Mouse (Mus musculus) limb, embryonic 14.5 days (tissue): ENCODE measurements around the gene Dnaic1. TPM values are rescaled to one million over a fixed set of nuclear protein-coding genes. Genes with fewer than 3 reads are reported as not detected.
A peak's percentile ranks its signal among the peaks of the same experiment; 100 is the strongest.

Experiments
- ATAC-seq: fragments of 200-750 bp; cut with Nextera tagmentation; 2 replicates; pipeline ENCODE4 v1.8.0; 2017; ENCODE audit warnings: low read depth, moderate number of reproducible peaks, moderate TSS enrichment; ENCODE audit not compliant: low FRiP score
- DNase-seq: peaks from one replicate; pipeline ENCODE4 v3.0.0-alpha.2; 2015; ENCODE audit warnings: low spot score
- H3K27ac ChIP-seq: fragments of 300-500 bp; sonication (generic); replicated peaks from 2 replicates; pipeline ENCODE4 v1.5.1; 2014; ENCODE audit warnings: low read depth, mild to moderate bottlenecking, low read length, moderate library complexity, mixed read lengths
- H3K27me3 ChIP-seq: fragments of 300-500 bp; sonication (generic); 2 replicates; pipeline ENCODE4 v1.6.1; 2014; ENCODE audit warnings: low read length, mixed read lengths; ENCODE audit not compliant: control insufficient read depth, insufficient read depth
- H3K36me3 ChIP-seq: fragments of 300-500 bp; sonication (generic); 2 replicates; pipeline ENCODE4 v1.6.1; 2014; ENCODE audit warnings: mild to moderate bottlenecking, low read length, moderate library complexity, mixed read lengths; ENCODE audit not compliant: control insufficient read depth, insufficient read depth
- H3K4me1 ChIP-seq: fragments of 300-500 bp; sonication (generic); 2 replicates; pipeline ENCODE4 v1.6.1; 2014; ENCODE audit warnings: antibody characterized with exemption, low read length, mixed read lengths; ENCODE audit not compliant: control insufficient read depth, insufficient read depth
- H3K4me2 ChIP-seq: fragments of 300-500 bp; sonication (generic); replicated peaks from 2 replicates; pipeline ENCODE4 v1.6.1; 2014; ENCODE audit warnings: low read depth, mild to moderate bottlenecking, low read length, moderate library complexity; ENCODE audit not compliant: severe bottlenecking
- H3K4me3 ChIP-seq: fragments of 300-500 bp; sonication (generic); replicated peaks from 2 replicates; pipeline ENCODE4 v1.5.1; 2014; ENCODE audit warnings: low read length
- H3K9ac ChIP-seq: fragments of 300-500 bp; sonication (generic); 2 replicates; pipeline ENCODE4 v1.6.1; 2014; ENCODE audit warnings: mild to moderate bottlenecking, low read depth, low read length, moderate library complexity; ENCODE audit not compliant: severe bottlenecking
- H3K9me3 ChIP-seq: fragments of 300-500 bp; sonication (generic); 2 replicates; pipeline ENCODE4 v1.6.1; 2016; ENCODE audit warnings: low read length; ENCODE audit not compliant: control insufficient read depth
- POLR2A ChIP-seq: fragments of 200-500 bp; IDR thresholded peaks from 2 replicates; pipeline ENCODE4 v1.8.0; 2012; ENCODE audit warnings: inconsistent platforms, mild to moderate bottlenecking, moderate library complexity, borderline replicate concordance; ENCODE audit not compliant: insufficient read depth, insufficient read length; ENCODE audit errors: extremely low read depth
- WGBS: fragments of 180-500 bp; shearing (Covaris S2); extraction: QIAGEN DNeasy Blood & Tissue Kit; methylation state at CpG from one replicate; pipeline ENCODE4 v1.1.7; 2014; 5-methylcytosine and 5-hydroxymethylcytosine counted together
- polyA plus RNA-seq, 2 experiments: library from polyadenylated mRNA; depleted of rRNA in 1 of 2; stranded (reverse) in 1 of 2; unstranded in 1 of 2; fragments of >200 nt; fragmentation: Nextera tagmentation in 1 of 2; extraction: Ambion mirVana in 1 of 2; gene quantifications; 2 replicates each; pipeline versions ENCODE4 v1.2.1 to v1.2.3; 2012 to 2014

Dnaic1 gene
- polyA plus RNA-seq, 2 experiments: 0.67 to 0.78 TPM

GRCm38 (mm10) chr4:41648157-41648556 lies 78.6 kb downstream of the Dnaic1 start:
- no peaks in the 10 kb centered on the region for H3K9me3 ChIP-seq
- no peak for TF ChIP-seq POLR2A
- DNase-seq (no peak), ATAC-seq (no peak)
- no peak overlapping the region for H3K9ac ChIP-seq
- no peak overlapping the region for H3K4me3 ChIP-seq
- H3K4me2 ChIP-seq: no peak overlapping the region
- H3K27ac ChIP-seq: no peak overlapping the region
- no peaks in the 10 kb centered on the region for H3K27me3 ChIP-seq
- 58% methylated on average over 4 of the region's 4 CpGs for WGBS
- no peaks in the 10 kb centered on the region for H3K36me3 ChIP-seq
- no peaks in the 10 kb centered on the region for H3K4me1 ChIP-seq

GRCm38 (mm10) chr4:41648627-41649026 lies 79.1 kb downstream of the Dnaic1 start:
- Histone ChIP-seq H3K9me3 (no peaks in the 10 kb centered on the region), H3K27ac (no peak overlapping the region), H3K36me3 (no peaks in the 10 kb centered on the region), H3K4me1 (no peaks in the 10 kb centered on the region), H3K9ac (no peak overlapping the region), H3K27me3 (no peaks in the 10 kb centered on the region), H3K4me3 (no peak overlapping the region), H3K4me2 (no peak overlapping the region)
- no peak for ATAC-seq
- 66% methylated on average over 7 of the region's 7 CpGs for WGBS
- TF ChIP-seq POLR2A: no peak
- no peak for DNase-seq

DNA sequence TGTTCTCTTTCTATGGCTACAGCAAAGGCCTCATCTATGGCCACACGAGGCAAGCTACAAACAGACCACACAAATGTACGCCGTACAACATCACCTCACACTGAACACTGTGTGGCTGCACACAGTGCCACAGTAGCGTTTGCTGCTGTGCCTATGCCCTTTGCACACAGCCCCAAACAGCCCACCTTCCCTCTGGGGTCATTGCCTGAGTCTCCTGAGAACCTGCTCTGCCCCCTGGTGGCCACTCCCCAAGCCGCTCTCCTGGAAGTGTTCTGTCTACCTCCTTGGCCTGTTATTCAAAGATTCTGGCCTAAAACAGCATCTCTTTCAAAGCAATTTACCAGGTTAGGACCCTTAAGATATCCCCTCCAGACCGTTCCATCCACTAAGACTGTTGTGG lies 83.7 kb downstream of the Dnaic1 start:
- no peak overlapping the region for H3K9ac ChIP-seq
- no peak overlapping the region for H3K4me3 ChIP-seq
- no peaks in the 10 kb centered on the region for H3K4me1 ChIP-seq
- H3K27ac ChIP-seq: no peak overlapping the region
- H3K27me3 ChIP-seq: 0 out of 2 replicates have a peak, but pooled peaks cover 17% of the 10 kb centered on the region
- TF ChIP-seq POLR2A: no peak
- no peaks in the 10 kb centered on the region for H3K36me3 ChIP-seq
- no peaks in the 10 kb centered on the region for H3K9me3 ChIP-seq
- DNase-seq: peak; percentile 58
- no peak for ATAC-seq
- WGBS: 36% methylated on average over 6 of the region's 6 CpGs
- no peak overlapping the region for H3K4me2 ChIP-seq

DNA sequence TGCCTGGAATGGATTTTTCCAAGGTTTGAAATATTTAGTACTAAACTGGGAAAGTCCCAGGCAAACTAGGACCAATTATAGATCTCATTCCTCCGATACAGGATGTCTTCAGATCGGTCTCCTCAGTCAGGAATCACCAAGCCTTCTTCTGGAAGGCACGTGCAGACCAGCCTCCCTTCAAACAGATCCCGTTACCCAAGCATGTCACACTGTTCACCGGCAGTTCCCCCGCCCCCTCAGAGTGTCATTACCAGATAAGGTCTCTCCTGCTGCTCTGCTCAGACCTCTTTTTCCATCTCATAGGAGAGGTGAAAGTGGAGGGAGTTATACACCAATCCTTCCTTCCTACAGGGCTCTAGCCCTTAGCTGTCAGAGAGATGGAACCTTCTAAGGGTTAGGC lies 84.2 kb downstream of the Dnaic1 start:
- H3K4me2 ChIP-seq: no peak overlapping the region
- no peak overlapping the region for H3K27ac ChIP-seq
- no peak overlapping the region for H3K9ac ChIP-seq
- H3K27me3 ChIP-seq: 0 out of 2 replicates have a peak, but pooled peaks cover 17% of the 10 kb centered on the region
- peaks cover 2% of the 10 kb centered on the region for H3K4me1 ChIP-seq
- no peak overlapping the region for H3K4me3 ChIP-seq
- DNase-seq (no peak), ATAC-seq (no peak)
- WGBS: 59% methylated on average over 6 of the region's 6 CpGs
- no peak for TF ChIP-seq POLR2A
- H3K9me3 ChIP-seq: no peaks in the 10 kb centered on the region
- no peaks in the 10 kb centered on the region for H3K36me3 ChIP-seq

DNA sequence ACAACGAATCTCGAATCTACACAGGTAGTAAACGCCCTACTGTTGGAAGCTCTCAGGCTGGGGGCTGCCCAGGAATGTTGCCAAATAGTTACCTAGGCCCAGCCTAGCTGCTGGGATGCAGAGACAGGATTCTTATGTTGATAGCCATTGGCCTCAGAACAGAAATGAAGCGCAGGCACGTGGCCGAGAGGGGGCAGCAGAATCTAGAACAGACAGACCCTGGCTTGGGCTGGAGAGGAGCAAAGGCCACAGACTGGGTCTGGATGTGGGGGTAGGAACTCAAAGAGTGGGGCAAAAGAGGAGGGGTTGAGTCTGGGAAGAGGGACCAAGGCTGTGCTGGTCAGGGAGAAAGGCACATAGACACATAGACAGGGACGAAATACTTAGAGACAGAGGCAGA lies 84.6 kb downstream of the Dnaic1 start:
- no peak overlapping the region for H3K9ac ChIP-seq
- WGBS: 18% methylated on average over 7 of the region's 7 CpGs
- DNase-seq: no peak
- H3K27ac ChIP-seq: no peak overlapping the region
- TF ChIP-seq POLR2A: no peak
- no peak overlapping the region for H3K4me2 ChIP-seq
- H3K36me3 ChIP-seq: no peaks in the 10 kb centered on the region
- H3K9me3 ChIP-seq: no peaks in the 10 kb centered on the region
- no peak overlapping the region for H3K4me3 ChIP-seq
- H3K4me1 ChIP-seq: peaks cover 6% of the 10 kb centered on the region
- 0 out of 2 replicates have a peak, but pooled peaks cover 17% of the 10 kb centered on the region for H3K27me3 ChIP-seq
- no peak for ATAC-seq

GRCm38 (mm10) chr4:41655525-41655924 lies 86.0 kb downstream of the Dnaic1 start:
- Histone ChIP-seq H3K4me3 (no peak overlapping the region), H3K9ac (no peak overlapping the region), H3K36me3 (no peaks in the 10 kb centered on the region), H3K27me3 (0 out of 2 replicates have a peak, but pooled peaks cover 17% of the 10 kb centered on the region), H3K27ac (no peak overlapping the region), H3K4me2 (no peak overlapping the region), H3K9me3 (no peaks in the 10 kb centered on the region), H3K4me1 (peaks cover 19% of the 10 kb centered on the region)
- DNase-seq: no peak
- whole genome bisulfite sequencing: 51% methylated on average over 2 of the region's 2 CpGs
- ATAC-seq: no peak
- no peak for TF ChIP-seq POLR2A
